Mouse (Mus musculus): ENCODE measurements at regions not wholly inside any gene's neighbourhood (a gene's known extent, or its start where the extent isn't known, plus 50 kb on each side); places are given as distances from the start of the nearest gene placed in this dataset.

- Histone ChIP-seq H3K9ac (ENCODE audit: insufficient read depth, low read depth) (no peak overlapping the region), H3K4me1 (ENCODE audit: control insufficient read depth in 1 of 2, insufficient read depth in 2 of 2) (no peaks in the 10 kb centered on the region), H3K27me3 (replicated peaks) (no peaks in the 10 kb centered on the region), H3K4me2 (ENCODE audit: insufficient read depth, low read depth, poor library complexity, severe bottlenecking) (no peak overlapping the region), H3K4me3 (replicated peaks in 1 of 3; ENCODE audit: low read depth in 2 of 3, low read length in 2 of 3, poor library complexity in 1 of 3) (no peak overlapping the region), H3K79me2 (replicated peaks; ENCODE audit: control insufficient read depth, extremely low read depth, insufficient read depth, poor library complexity, severe bottlenecking) (no peaks in the 10 kb centered on the region), H3K9me3 (replicated peaks; ENCODE audit: low read length) (no peaks in the 10 kb centered on the region), H3K36me3 (replicated peaks in 1 of 2; ENCODE audit: control insufficient read depth in 1 of 2, insufficient read depth in 1 of 2, low read length in 1 of 2) (no peaks in the 10 kb centered on the region), H3K27ac (ENCODE audit: insufficient read depth, low read depth) (no peak overlapping the region)
- dilution Hi-C loops (cut with MboI; ENCODE audit: extremely low pct_ligation_motif_present, extremely low pct_unique_long_range_greater_than_20kb, low sequenced_read_pairs) (no loop called here), in situ Hi-C loops (cut with MboI; ENCODE audit: low pct_ligation_motif_present, low pct_unique_long_range_greater_than_20kb, low sequenced_read_pairs) (no loop called here)
- no peak for TF ChIP-seq MXI1 (IDR thresholded peaks at IDR 0.05; ENCODE audit: low read depth, low read length)
- TF ChIP-seq KAT2A (IDR thresholded peaks at IDR 0.05; ENCODE audit: insufficient replicate concordance, low read length), result no peak
- no peak for TF ChIP-seq MAX (IDR thresholded peaks at IDR 0.05; ENCODE audit: low read length)
- TF ChIP-seq JUN (IDR thresholded peaks at IDR 0.05; ENCODE audit: insufficient read depth, low read depth, low read length), result no peak
- no peak for TF ChIP-seq CTCF (conservative IDR thresholded peaks at IDR 0.05 in 1 of 2, IDR thresholded peaks at IDR 0.05 in 1 of 2; ENCODE audit: low read depth in 2 of 2, low read length in 2 of 2)
- DNase-seq (ENCODE audit: extremely low read depth), result no peak
Measured at GRCm38 (mm10) chrX:10770575-10770974, 55.8 kb downstream of the Mid1ip1 start.

- TF ChIP-seq ETS1 (conservative IDR thresholded peaks at IDR 0.05; ENCODE audit: low read depth, low read length) (no peak), TBP (conservative IDR thresholded peaks at IDR 0.05; ENCODE audit: low read depth, low read length) (no peak), CHD1 (IDR thresholded peaks at IDR 0.05; ENCODE audit: low read depth, low read length) (no peak), MEF2A (IDR thresholded peaks at IDR 0.05; ENCODE audit: borderline replicate concordance, low read depth, low read length) (no peak)
- Histone ChIP-seq H3K4me2 (ENCODE audit: insufficient read depth, low read depth, poor library complexity, severe bottlenecking) (no peak overlapping the region), H3K9ac (ENCODE audit: insufficient read depth, low read depth) (no peak overlapping the region), H3K4me3 (replicated peaks in 1 of 3; ENCODE audit: low read depth in 2 of 3, low read length in 2 of 3, poor library complexity in 1 of 3) (no peak overlapping the region), H3K79me2 (replicated peaks; ENCODE audit: control insufficient read depth, extremely low read depth, insufficient read depth, poor library complexity, severe bottlenecking) (no peaks in the 10 kb centered on the region), H3K27ac (ENCODE audit: insufficient read depth, low read depth) (no peak overlapping the region), H3K4me1 (ENCODE audit: control insufficient read depth in 1 of 2, insufficient read depth in 2 of 2) (no peaks in the 10 kb centered on the region), H3K36me3 (replicated peaks in 1 of 2; ENCODE audit: control insufficient read depth in 1 of 2, insufficient read depth in 1 of 2, low read length in 1 of 2) (no peaks in the 10 kb centered on the region), H3K27me3 (replicated peaks) (no peaks in the 10 kb centered on the region), H3K9me3 (replicated peaks; ENCODE audit: low read length) (no peaks in the 10 kb centered on the region)
- in situ Hi-C loops (cut with MboI; ENCODE audit: low pct_ligation_motif_present, low pct_unique_long_range_greater_than_20kb, low sequenced_read_pairs) (no loop called here), dilution Hi-C loops (cut with MboI; ENCODE audit: extremely low pct_ligation_motif_present, extremely low pct_unique_long_range_greater_than_20kb, low sequenced_read_pairs) (no loop called here)
- DNase-seq (ENCODE audit: extremely low read depth), result no peak
Measured at GRCm38 (mm10) chrX:10775714-10776515, 61.1 kb downstream of the Mid1ip1 start.

GRCm38 (mm10) chrX:10776516-10776818 lies 61.7 kb downstream of the Mid1ip1 start:
- Histone ChIP-seq H3K4me2 (ENCODE audit: insufficient read depth, low read depth, poor library complexity, severe bottlenecking) (no peak overlapping the region), H3K4me3 (replicated peaks in 1 of 3; ENCODE audit: low read depth in 2 of 3, low read length in 2 of 3, poor library complexity in 1 of 3) (no peak overlapping the region), H3K27ac (ENCODE audit: insufficient read depth, low read depth) (no peak overlapping the region), H3K4me1 (ENCODE audit: control insufficient read depth in 1 of 2, insufficient read depth in 2 of 2) (no peaks in the 10 kb centered on the region), H3K79me2 (replicated peaks; ENCODE audit: control insufficient read depth, extremely low read depth, insufficient read depth, poor library complexity, severe bottlenecking) (no peaks in the 10 kb centered on the region), H3K27me3 (replicated peaks) (no peaks in the 10 kb centered on the region), H3K9ac (ENCODE audit: insufficient read depth, low read depth) (no peak overlapping the region), H3K9me3 (replicated peaks; ENCODE audit: low read length) (no peaks in the 10 kb centered on the region), H3K36me3 (replicated peaks in 1 of 2; ENCODE audit: control insufficient read depth in 1 of 2, insufficient read depth in 1 of 2, low read length in 1 of 2) (no peaks in the 10 kb centered on the region)
- TF ChIP-seq NELFE (IDR thresholded peaks at IDR 0.05; ENCODE audit: low read depth, low read length) (no peak), TBP (conservative IDR thresholded peaks at IDR 0.05; ENCODE audit: low read depth, low read length) (no peak), POLR2A (IDR thresholded peaks at IDR 0.05; ENCODE audit: low read depth, low read length) (no peak), IRF4 (IDR thresholded peaks at IDR 0.05; ENCODE audit: low read depth, low read length) (no peak), MAZ (IDR thresholded peaks at IDR 0.05; ENCODE audit: low read depth, low read length) (no peak), RAD21 (IDR thresholded peaks at IDR 0.05; ENCODE audit: low read depth, low read length) (no peak), MEF2A (IDR thresholded peaks at IDR 0.05; ENCODE audit: borderline replicate concordance, low read depth, low read length) (no peak)
- DNase-seq (ENCODE audit: extremely low read depth), result no peak
- in situ Hi-C loops (cut with MboI; ENCODE audit: low pct_ligation_motif_present, low pct_unique_long_range_greater_than_20kb, low sequenced_read_pairs), result no loop called here
- dilution Hi-C loops (cut with MboI; ENCODE audit: extremely low pct_ligation_motif_present, extremely low pct_unique_long_range_greater_than_20kb, low sequenced_read_pairs), result no loop called here
